Mouse (Mus musculus) embryonic facial prominence, embryonic 15.5 days (tissue): Measurements from ENCODE around the gene Kmo. TPM values are rescaled to one million over a fixed set of nuclear protein-coding genes. Genes with fewer than 3 reads are reported as not detected.

Source experiments
- ATAC-seq: fragments of 200-750 bp; cut with Nextera tagmentation; 2 replicates; pipeline ENCODE4 v1.8.0; 2017; ENCODE audit warnings: low read depth, moderate TSS enrichment; ENCODE audit not compliant: insufficient number of reproducible peaks, low FRiP score, low TSS enrichment
- H3K27ac ChIP-seq: fragments of 300-500 bp; sonication (generic); replicated peaks from 2 replicates; pipeline ENCODE4 v1.5.1; 2015; ENCODE audit warnings: mild to moderate bottlenecking, inconsistent platforms
- H3K27me3 ChIP-seq: fragments of 300-500 bp; sonication (generic); 2 replicates; pipeline ENCODE4 v1.6.1; 2015; ENCODE audit warnings: inconsistent platforms
- H3K36me3 ChIP-seq: fragments of 300-500 bp; sonication (generic); 2 replicates; pipeline ENCODE4 v1.6.1; 2015; ENCODE audit warnings: mild to moderate bottlenecking, inconsistent platforms
- H3K4me1 ChIP-seq: fragments of 300-500 bp; sonication (generic); 2 replicates; pipeline ENCODE4 v1.6.1; 2015; ENCODE audit warnings: inconsistent platforms
- H3K4me2 ChIP-seq: fragments of 300-500 bp; sonication (generic); replicated peaks from 2 replicates; pipeline ENCODE4 v1.6.1; 2015; ENCODE audit warnings: mild to moderate bottlenecking, inconsistent platforms
- H3K4me3 ChIP-seq: fragments of 300-500 bp; sonication (generic); replicated peaks from 2 replicates; pipeline ENCODE4 v1.5.1; 2015; ENCODE audit warnings: mild to moderate bottlenecking, inconsistent platforms
- H3K9ac ChIP-seq: fragments of 300-500 bp; sonication (generic); 2 replicates; pipeline ENCODE4 v1.6.1; 2015; ENCODE audit warnings: inconsistent platforms
- H3K9me3 ChIP-seq: fragments of 300-500 bp; sonication (generic); replicated peaks from 2 replicates; pipeline ENCODE4 v1.6.1; 2016; ENCODE audit warnings: inconsistent platforms
- WGBS: fragments of 180-500 bp; shearing (Covaris S2); methylation state at CpG from one replicate; pipeline ENCODE4 v1.1.7; 2015; 5-methylcytosine and 5-hydroxymethylcytosine counted together
- polyA plus RNA-seq: library from polyadenylated mRNA; unstranded; fragments of >200 nt; fragmentation: Nextera tagmentation; extraction: Ambion mirVana; gene quantifications from 2 replicates; pipeline ENCODE4 v1.2.1, GENCODE M21; 2015

Kmo gene
- polyA plus RNA-seq, 1 experiment from 2014 or later, result 0.51 TPM

GRCm38 (mm10) chr1:175632470-175632869 lies 12.3 kb downstream of the Kmo start:
- WGBS, result 94% methylated on average over 14 of the region's 14 CpGs
- no peak overlapping the region for H3K4me2 ChIP-seq
- H3K9ac ChIP-seq, result no peak overlapping the region
- no peaks in the 10 kb centered on the region for H3K9me3 ChIP-seq
- no peaks in the 10 kb centered on the region for H3K4me1 ChIP-seq
- no peaks in the 10 kb centered on the region for H3K36me3 ChIP-seq
- no peak overlapping the region for H3K4me3 ChIP-seq
- H3K27ac ChIP-seq, result no peak overlapping the region
- H3K27me3 ChIP-seq, result no peaks in the 10 kb centered on the region
- ATAC-seq, result no peak

DNA sequence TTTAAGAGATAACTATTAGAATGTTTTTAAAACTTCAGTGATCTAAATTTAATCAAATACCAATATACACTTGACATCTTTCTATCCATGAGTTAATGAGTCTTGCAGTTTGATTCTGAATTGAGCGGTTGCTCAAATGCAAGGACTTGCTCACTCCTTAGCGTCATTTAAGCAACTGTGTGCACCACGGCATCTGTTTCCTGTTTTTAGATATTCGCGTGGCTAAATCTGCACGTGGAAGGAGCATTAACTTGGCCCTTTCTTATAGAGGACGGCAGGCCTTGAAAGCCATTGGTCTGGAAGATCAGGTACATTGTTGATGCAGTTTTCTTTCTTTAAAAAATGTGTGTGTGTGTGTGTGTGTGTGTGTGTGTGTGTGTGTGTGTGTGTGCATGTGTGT lies 17.5 kb downstream of the Kmo start:
- Histone ChIP-seq H3K4me3 (no peak overlapping the region), H3K27me3 (no peaks in the 10 kb centered on the region), H3K4me1 (no peaks in the 10 kb centered on the region), H3K4me2 (no peak overlapping the region), H3K9ac (no peak overlapping the region), H3K27ac (no peak overlapping the region), H3K9me3 (no peaks in the 10 kb centered on the region), H3K36me3 (no peaks in the 10 kb centered on the region)
- ATAC-seq, result no peak
- WGBS, result 41% methylated on average over 7 of the region's 7 CpGs

GRCm38 (mm10) chr1:175639072-175639471 lies 18.9 kb downstream of the Kmo start:
- ATAC-seq, result no peak
- no peaks in the 10 kb centered on the region for H3K36me3 ChIP-seq
- no peak overlapping the region for H3K9ac ChIP-seq
- no peak overlapping the region for H3K4me2 ChIP-seq
- H3K27me3 ChIP-seq, result no peaks in the 10 kb centered on the region
- H3K9me3 ChIP-seq, result no peaks in the 10 kb centered on the region
- H3K4me3 ChIP-seq, result no peak overlapping the region
- no peak overlapping the region for H3K27ac ChIP-seq
- no peaks in the 10 kb centered on the region for H3K4me1 ChIP-seq
- WGBS, result 69% methylated on average over 7 of the region's 7 CpGs

DNA sequence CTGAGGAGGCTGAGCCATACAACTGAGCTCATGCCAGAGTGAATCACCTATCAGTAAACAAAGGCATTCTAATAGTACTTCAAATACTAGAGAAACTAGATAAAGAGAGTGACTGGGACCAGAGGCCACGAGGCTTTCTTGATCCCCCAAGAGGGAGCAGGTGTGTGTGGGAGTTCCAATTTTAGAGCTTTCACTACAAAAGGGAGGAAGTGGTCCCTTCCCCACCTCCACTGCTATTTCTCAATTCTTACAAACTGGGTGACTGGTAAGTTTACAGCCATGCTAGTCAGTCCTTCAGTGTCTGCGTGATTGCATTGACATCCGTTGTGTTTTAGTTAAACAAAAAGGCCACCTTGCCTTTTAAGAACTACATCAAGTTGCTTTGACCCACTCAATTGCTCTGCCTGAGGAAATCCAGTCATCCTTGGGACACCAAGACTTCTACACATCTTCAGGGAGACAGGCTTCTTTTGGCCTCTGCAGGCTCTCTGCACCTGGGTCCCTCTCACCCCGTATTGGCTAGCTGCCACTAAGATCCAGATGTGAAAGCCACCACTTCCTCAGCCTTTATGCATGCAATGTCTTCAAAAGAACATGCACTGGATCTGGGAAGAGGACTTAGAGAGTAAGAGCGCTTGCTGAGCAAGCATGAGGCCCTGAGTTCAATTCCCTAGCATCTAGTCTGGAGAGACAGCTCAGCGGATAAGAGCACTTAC lies 20.4 kb downstream of the Kmo start:
- no peak overlapping the region for H3K4me3 ChIP-seq
- no peak for ATAC-seq

DNA sequence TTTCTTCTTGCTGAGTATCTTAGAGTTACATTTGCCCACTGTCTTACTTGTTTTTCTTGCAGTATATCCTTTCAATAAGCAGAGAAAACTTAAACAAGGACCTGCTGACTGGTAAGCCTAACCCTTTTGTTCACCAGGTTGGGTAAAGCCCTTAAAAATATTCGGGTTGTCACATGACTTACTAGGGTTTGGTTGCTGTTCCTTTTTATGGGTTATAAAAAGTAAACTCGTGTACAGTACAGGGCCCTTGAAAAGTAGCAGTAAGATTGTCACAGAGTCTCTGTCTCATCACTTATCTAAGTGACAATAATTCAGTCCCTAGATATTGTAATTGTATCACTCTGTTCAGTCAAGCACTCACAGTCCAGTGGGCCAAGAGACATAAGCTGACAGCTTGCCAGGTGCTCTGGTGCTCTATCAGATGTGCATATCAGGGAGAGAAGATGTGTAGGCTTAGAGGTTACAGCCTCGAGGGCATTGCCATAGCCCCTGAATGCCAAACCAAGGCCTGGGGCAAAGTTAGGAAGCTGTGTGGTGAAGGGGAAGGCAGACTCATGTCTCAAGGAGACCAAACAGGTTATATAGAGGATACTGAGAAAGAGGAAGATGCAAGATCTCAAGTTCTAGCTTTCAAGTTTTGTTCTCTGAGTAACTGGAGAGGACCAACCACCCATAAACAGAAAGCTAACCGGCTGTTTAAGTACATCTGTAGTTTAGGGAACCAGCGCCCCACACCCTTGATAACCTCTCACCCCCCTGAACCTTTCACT lies 23.5 kb downstream of the Kmo start:
- Histone ChIP-seq H3K27ac (no peak overlapping the region), H3K4me1 (no peaks in the 10 kb centered on the region), H3K4me2 (no peak overlapping the region), H3K9me3 (no peaks in the 10 kb centered on the region), H3K27me3 (no peaks in the 10 kb centered on the region), H3K9ac (no peak overlapping the region), H3K4me3 (no peak overlapping the region), H3K36me3 (no peaks in the 10 kb centered on the region)
- ATAC-seq, result no peak
- 64% methylated on average over 5 of the region's 5 CpGs for WGBS

More for the DNA sequence above, 20.4 kb downstream of the Kmo start:
- WGBS, result 83% methylated on average over 6 of the region's 6 CpGs
- no peaks in the 10 kb centered on the region for H3K36me3 ChIP-seq
- H3K4me2 ChIP-seq, result no peak overlapping the region
- no peaks in the 10 kb centered on the region for H3K27me3 ChIP-seq
- H3K27ac ChIP-seq, result no peak overlapping the region
- H3K9ac ChIP-seq, result no peak overlapping the region
- no peaks in the 10 kb centered on the region for H3K9me3 ChIP-seq
- no peaks in the 10 kb centered on the region for H3K4me1 ChIP-seq

GRCm38 (mm10) chr1:175646952-175647351 lies 26.8 kb downstream of the Kmo start:
- H3K9me3 ChIP-seq, result no peaks in the 10 kb centered on the region
- H3K27ac ChIP-seq, result no peak overlapping the region
- no peak overlapping the region for H3K4me2 ChIP-seq
- no peaks in the 10 kb centered on the region for H3K36me3 ChIP-seq
- H3K9ac ChIP-seq, result no peak overlapping the region
- ATAC-seq, result no peak
- no peaks in the 10 kb centered on the region for H3K27me3 ChIP-seq
- H3K4me1 ChIP-seq, result no peaks in the 10 kb centered on the region
- no peak overlapping the region for H3K4me3 ChIP-seq
- 61% methylated on average over 9 of the region's 9 CpGs for WGBS

DNA sequence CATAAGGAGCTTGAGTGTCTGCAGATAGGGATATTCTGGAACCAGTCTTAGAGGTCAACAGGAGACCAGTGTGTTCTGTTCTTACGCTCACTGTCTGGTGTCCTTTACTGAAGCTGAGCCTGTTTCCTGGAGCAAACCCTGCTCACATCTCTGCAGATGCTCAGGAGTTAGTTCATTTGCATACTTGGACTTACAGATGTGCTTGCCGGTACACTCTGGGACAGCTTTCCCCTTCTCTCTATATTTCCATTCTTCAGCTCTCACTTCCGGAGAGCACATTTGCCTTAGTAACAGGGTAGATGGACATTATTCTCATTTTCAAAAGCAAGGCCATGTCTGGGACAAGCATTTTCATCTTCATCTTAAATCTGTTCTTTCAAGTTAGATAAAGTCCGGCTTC lies 28.4 kb downstream of the Kmo start:
- no peaks in the 10 kb centered on the region for H3K36me3 ChIP-seq
- ATAC-seq, result no peak
- H3K9ac ChIP-seq, result no peak overlapping the region
- no peak overlapping the region for H3K4me3 ChIP-seq
- H3K27ac ChIP-seq, result no peak overlapping the region
- H3K27me3 ChIP-seq, result no peaks in the 10 kb centered on the region
- H3K9me3 ChIP-seq, result no peaks in the 10 kb centered on the region
- H3K4me1 ChIP-seq, result no peaks in the 10 kb centered on the region
- WGBS, result 86% methylated on average over 4 of the region's 4 CpGs
- H3K4me2 ChIP-seq, result no peak overlapping the region

DNA sequence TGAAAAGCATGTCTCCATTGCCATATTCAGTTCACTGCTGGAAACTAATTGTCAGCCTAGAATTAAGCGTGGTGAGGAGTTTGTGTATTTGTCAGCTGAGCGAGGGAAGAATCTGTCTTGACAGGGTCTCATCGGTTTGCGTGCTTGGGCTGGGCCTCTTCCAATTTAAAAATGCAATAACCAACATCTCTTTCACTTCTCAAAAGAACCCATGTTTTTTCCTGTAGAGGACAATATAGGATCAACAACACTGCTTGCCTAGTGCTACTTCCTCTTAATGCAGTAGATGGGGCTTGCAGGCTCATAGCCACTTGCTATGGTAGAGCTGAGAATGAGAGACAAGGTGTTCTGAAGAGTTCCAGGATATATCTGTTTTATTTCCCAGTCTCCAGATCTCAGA lies 39.7 kb downstream of the Kmo start:
- 81% methylated on average over 4 of the region's 4 CpGs for WGBS
- Histone ChIP-seq H3K9me3 (no peaks in the 10 kb centered on the region), H3K27ac (no peak overlapping the region), H3K9ac (no peak overlapping the region), H3K4me2 (no peak overlapping the region), H3K36me3 (no peaks in the 10 kb centered on the region), H3K4me3 (no peak overlapping the region), H3K27me3 (no peaks in the 10 kb centered on the region), H3K4me1 (no peaks in the 10 kb centered on the region)
- no peak for ATAC-seq

DNA sequence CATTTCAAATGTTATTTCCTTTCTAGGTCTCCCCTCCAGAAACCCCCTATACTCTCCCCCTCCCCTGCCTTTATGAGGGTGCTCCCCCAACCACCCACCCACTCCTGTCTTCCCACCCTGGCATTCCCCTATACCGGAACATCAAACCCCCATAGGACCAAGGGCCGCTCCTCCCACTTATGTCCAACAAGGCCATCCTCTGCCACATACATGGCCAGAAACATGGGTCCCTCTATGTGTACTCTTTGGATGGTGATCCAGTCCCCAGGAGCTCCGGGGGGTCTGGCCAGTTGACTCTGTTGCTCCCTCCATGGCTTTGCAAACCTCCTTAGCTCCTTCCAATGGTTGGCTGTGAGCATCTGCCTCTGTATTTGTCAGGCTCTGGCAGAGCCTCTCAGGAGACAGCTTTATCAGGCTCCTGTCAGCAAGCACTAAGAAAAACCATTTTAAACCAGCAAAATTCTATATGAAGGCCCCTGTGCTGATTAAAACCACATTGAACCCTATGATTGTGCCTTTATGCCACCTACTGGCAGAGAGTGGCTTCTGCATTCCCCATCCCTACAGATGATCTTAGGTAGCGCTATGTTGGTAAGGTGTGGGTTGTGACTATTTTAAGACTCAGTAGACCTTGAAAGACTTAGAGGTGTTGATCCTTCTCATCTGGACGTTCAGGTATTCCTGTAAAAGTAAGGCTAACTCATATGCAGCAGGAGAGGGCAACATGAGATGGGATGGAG lies 48.7 kb downstream of the Kmo start:
- WGBS, result 69% methylated on average over 5 of the region's 5 CpGs
- H3K9ac ChIP-seq, result no peak overlapping the region
- ATAC-seq, result no peak

DNA sequence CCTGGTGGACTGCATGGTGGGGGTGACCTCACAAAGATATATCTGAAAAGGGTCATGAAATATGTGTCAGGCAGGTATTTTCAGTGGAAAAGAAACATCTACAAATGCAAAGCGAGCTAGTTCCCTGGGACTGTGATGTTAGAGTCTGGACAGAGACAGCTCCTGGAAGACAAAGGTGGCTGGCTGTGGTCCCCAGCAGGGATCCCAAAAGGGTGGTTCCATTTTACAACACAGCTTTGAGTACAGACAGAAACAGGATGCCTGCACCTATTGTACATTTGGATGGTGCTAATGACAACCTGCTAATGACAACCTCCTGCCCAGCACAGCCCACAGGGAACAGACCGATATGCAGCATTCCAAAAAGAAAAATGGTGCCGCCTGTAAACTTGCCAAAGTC lies 49.3 kb downstream of the Kmo start:
- Histone ChIP-seq H3K4me3 (no peak overlapping the region), H3K9me3 (no peaks in the 10 kb centered on the region), H3K27me3 (no peaks in the 10 kb centered on the region), H3K27ac (no peak overlapping the region), H3K9ac (no peak overlapping the region), H3K36me3 (no peaks in the 10 kb centered on the region), H3K4me2 (no peak overlapping the region), H3K4me1 (no peaks in the 10 kb centered on the region)
- ATAC-seq, result no peak
- WGBS, result 81% methylated on average over 3 of the region's 3 CpGs

More for the DNA sequence above, 48.7 kb downstream of the Kmo start:
- Histone ChIP-seq H3K27me3 (no peaks in the 10 kb centered on the region), H3K4me1 (no peaks in the 10 kb centered on the region), H3K4me2 (no peak overlapping the region), H3K4me3 (no peak overlapping the region), H3K9me3 (no peaks in the 10 kb centered on the region), H3K27ac (no peak overlapping the region), H3K36me3 (no peaks in the 10 kb centered on the region)

GRCm38 (mm10) chr1:175670042-175670441 lies 49.9 kb downstream of the Kmo start:
- no peak for ATAC-seq
- Histone ChIP-seq H3K4me1 (no peaks in the 10 kb centered on the region), H3K27me3 (no peaks in the 10 kb centered on the region), H3K9me3 (no peaks in the 10 kb centered on the region), H3K27ac (no peak overlapping the region), H3K9ac (no peak overlapping the region), H3K36me3 (no peaks in the 10 kb centered on the region), H3K4me2 (no peak overlapping the region), H3K4me3 (no peak overlapping the region)
- 53% methylated on average over 7 of the region's 7 CpGs for WGBS
